Mouse (Mus musculus) embryonic facial prominence, embryonic 13.5 days (tissue): ENCODE measurements around the gene Surf2. TPM values are rescaled to one million over a fixed set of nuclear protein-coding genes. Genes with fewer than 3 reads are reported as not detected.

Source experiments
- ATAC-seq: fragments of 200-750 bp; cut with Nextera tagmentation; 2 replicates; pipeline ENCODE4 v1.8.0; 2017; ENCODE audit warnings: low read depth; ENCODE audit not compliant: insufficient number of reproducible peaks, insufficient read depth, low FRiP score, low TSS enrichment
- H3K27ac ChIP-seq: fragments of 300-500 bp; sonication (generic); 2 replicates; pipeline ENCODE4 v1.5.1; 2015; ENCODE audit warnings: moderate library complexity, mild to moderate bottlenecking, inconsistent platforms
- H3K27me3 ChIP-seq: fragments of 300-500 bp; sonication (generic); 2 replicates; pipeline ENCODE4 v1.6.1; 2015; ENCODE audit warnings: mild to moderate bottlenecking, inconsistent platforms
- H3K36me3 ChIP-seq: fragments of 300-500 bp; sonication (generic); 2 replicates; pipeline ENCODE4 v1.6.1; 2015; ENCODE audit warnings: mild to moderate bottlenecking, inconsistent platforms
- H3K4me1 ChIP-seq: fragments of 300-500 bp; sonication (generic); 2 replicates; pipeline ENCODE4 v1.6.1; 2015; ENCODE audit warnings: inconsistent platforms
- H3K4me2 ChIP-seq: fragments of 300-500 bp; sonication (generic); 2 replicates; pipeline ENCODE4 v1.6.1; 2015; ENCODE audit warnings: moderate library complexity, mild to moderate bottlenecking, inconsistent platforms
- H3K4me3 ChIP-seq: fragments of 300-500 bp; sonication (generic); 2 replicates; pipeline ENCODE4 v1.5.1; 2015; ENCODE audit warnings: mild to moderate bottlenecking, inconsistent platforms
- H3K9ac ChIP-seq: fragments of 300-500 bp; sonication (generic); 2 replicates; pipeline ENCODE4 v1.6.1; 2015; ENCODE audit warnings: mild to moderate bottlenecking, inconsistent platforms
- H3K9me3 ChIP-seq: fragments of 300-500 bp; sonication (generic); 2 replicates; pipeline ENCODE4 v1.6.1; 2016; ENCODE audit warnings: inconsistent platforms
- WGBS: fragments of 180-500 bp; shearing (Covaris S2); methylation state at CpG from one replicate; pipeline ENCODE4 v1.1.7; 2015; ENCODE audit warnings: mixed read lengths; 5-methylcytosine and 5-hydroxymethylcytosine counted together
- polyA plus RNA-seq: library from polyadenylated mRNA; unstranded; fragments of >200 nt; fragmentation: Nextera tagmentation; extraction: Ambion mirVana; gene quantifications from 2 replicates; pipeline ENCODE4 v1.2.1, GENCODE M21; 2015

The Surf2 gene
- polyA plus RNA-seq, 1 experiment from 2014 or later, result 49.0 TPM

DNA sequence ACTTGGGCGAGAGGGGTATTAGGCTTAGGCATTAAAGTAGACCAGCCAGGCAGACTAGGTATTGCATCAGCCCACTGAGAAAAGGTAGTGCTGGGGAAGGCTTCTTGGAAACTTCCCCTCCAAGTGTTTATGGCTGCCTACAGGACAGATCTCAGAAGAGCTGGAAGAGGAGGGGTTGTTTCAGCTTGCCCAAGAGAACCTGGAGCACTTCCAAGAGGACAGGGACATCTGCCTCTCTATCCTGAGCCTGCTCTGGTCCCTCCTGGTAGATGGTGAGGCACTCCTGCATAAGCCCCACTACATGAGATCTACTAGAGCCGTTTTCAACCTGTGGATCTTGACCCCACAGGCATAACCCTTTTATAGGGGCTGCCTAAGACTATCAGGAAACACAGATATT, 34.2 kb downstream of the Surf2 start:
- H3K36me3 ChIP-seq, result peaks cover 88% of the 10 kb centered on the region
- ATAC-seq, result no peak

DNA sequence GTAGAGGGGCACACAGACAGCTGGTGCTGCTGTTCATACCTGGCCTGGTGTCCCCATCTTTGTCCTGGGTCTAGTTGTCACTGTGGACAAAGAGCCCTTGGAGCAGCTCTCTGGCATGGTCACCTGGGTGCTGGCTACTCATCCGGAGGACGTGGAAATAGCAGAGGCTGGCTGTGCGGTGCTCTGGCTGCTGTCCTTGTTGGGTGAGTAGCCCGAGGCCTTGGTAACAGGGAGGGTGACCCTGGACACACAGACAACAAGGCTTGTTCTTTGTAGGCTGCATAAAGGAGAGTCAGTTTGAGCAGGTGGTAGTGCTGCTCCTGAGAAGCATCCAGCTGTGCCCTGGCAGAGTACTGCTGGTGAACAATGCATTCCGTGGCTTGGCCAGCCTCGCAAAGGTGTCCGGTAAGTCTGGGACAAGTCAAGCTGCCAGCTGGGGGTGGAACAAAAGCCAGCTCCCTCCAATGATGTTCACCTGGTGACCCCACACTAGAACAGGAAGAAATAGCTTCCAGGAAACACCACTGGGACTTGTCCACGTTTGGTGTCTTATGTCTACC, 35.3 kb downstream of the Surf2 start:
- no peak overlapping the region for H3K27ac ChIP-seq
- H3K27me3 ChIP-seq, result no peaks in the 10 kb centered on the region
- 86% methylated on average over 8 of the region's 8 CpGs for whole genome bisulfite sequencing
- peaks cover 97% of the 10 kb centered on the region for H3K36me3 ChIP-seq
- no peak overlapping the region for H3K4me3 ChIP-seq
- H3K9me3 ChIP-seq, result no peaks in the 10 kb centered on the region
- H3K9ac ChIP-seq, result no peak overlapping the region
- H3K4me1 ChIP-seq, result no peaks in the 10 kb centered on the region
- H3K4me2 ChIP-seq, result no peak overlapping the region
- ATAC-seq, result no peak

More for the DNA sequence above, 34.2 kb downstream of the Surf2 start:
- Histone ChIP-seq H3K4me2 (no peak overlapping the region), H3K9me3 (no peaks in the 10 kb centered on the region), H3K27me3 (no peaks in the 10 kb centered on the region), H3K9ac (no peak overlapping the region), H3K27ac (no peak overlapping the region), H3K4me3 (no peak overlapping the region), H3K4me1 (no peaks in the 10 kb centered on the region)
- WGBS, result 90% methylated on average over 2 of the region's 2 CpGs

DNA sequence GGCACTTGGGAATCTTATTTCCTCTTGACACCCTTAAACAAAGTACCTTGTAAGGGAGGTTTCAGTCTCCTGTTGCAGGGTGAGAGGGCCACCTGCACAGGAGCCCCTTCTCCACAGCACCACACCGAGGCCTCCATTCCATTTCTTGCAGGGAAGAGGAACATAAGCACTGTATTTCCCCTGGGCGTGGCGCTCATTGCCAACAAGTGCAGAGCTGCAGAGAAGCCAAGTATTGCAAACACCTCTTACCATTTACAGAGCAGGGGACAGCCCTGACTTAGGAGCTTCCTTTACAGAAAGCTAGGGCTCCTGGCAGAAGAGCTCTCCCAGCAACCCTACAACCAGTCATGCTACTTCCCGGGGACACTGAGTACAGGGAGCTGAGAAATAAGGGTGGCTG, 36.0 kb downstream of the Surf2 start:
- H3K9ac ChIP-seq, result no peak overlapping the region
- H3K27ac ChIP-seq, result no peak overlapping the region
- no peak for ATAC-seq
- H3K4me3 ChIP-seq, result no peak overlapping the region
- H3K9me3 ChIP-seq, result no peaks in the 10 kb centered on the region
- 88% methylated on average over 4 of the region's 4 CpGs for WGBS
- no peak overlapping the region for H3K4me2 ChIP-seq
- H3K4me1 ChIP-seq, result no peaks in the 10 kb centered on the region
- H3K27me3 ChIP-seq, result no peaks in the 10 kb centered on the region
- peaks cover 97% of the 10 kb centered on the region for H3K36me3 ChIP-seq

DNA sequence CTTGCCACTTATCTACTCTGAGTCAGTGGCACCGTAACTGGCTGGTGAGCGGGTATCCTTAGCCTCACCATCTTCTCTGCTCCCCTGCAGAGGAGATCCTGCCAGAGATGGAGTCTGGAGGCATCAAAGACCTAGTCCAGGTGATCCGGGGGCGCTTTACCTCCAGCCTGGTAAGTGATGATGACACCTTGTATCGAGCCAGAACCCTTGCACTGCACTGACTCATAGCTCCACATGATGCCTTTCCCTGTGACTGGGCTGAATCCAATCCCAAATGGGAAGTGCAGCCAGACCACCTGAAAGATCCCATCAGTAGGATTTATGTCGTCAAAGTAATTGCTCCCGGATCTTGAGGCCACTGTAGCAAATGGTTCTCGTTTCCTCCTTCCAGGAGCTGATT, 36.7 kb downstream of the Surf2 start:
- 82% methylated on average over 8 of the region's 8 CpGs for WGBS
- no peak overlapping the region for H3K27ac ChIP-seq
- H3K36me3 ChIP-seq, result peaks cover 97% of the 10 kb centered on the region

DNA sequence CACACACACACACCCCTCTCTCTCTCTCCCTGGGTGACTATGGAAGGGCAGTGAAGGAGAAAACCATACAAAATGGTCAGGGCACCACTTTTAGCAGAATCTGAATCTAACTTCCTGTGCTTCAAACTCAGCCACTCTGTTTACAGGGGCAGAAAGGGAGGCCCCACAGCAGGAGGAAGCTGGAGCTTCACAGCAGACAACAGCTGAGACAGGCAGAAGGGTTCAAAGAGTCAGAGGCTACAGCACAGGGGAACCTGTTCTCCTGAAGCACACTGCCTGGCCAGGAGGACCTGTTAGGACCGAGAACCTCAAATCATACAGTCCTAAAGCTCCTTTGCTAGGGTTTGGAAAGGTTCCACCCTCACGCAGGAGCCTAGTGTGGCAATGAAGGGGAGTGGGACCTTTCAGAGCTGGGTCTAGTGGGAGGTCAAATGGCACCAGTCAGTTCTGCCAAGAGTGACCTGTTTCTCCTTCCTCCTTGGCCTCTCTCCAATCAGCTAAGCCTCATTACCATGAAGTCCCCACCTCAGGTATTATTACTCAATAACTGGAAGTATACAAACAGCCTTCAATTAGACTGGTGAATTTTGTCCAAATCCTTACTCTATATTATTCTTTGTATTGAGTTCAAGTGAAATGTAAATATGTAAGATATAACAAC, 38.7 kb downstream of the Surf2 start:
- WGBS, result 90% methylated on average over 2 of the region's 2 CpGs
- Histone ChIP-seq H3K4me2 (no peak overlapping the region), H3K27ac (no peak overlapping the region), H3K4me1 (no peaks in the 10 kb centered on the region), H3K9ac (no peak overlapping the region), H3K9me3 (no peaks in the 10 kb centered on the region), H3K27me3 (no peaks in the 10 kb centered on the region), H3K4me3 (no peak overlapping the region), H3K36me3 (peaks cover 96% of the 10 kb centered on the region)
- ATAC-seq, result no peak

More for the DNA sequence above, 36.7 kb downstream of the Surf2 start:
- Histone ChIP-seq H3K9me3 (no peaks in the 10 kb centered on the region), H3K4me2 (no peak overlapping the region), H3K4me1 (no peaks in the 10 kb centered on the region), H3K9ac (no peak overlapping the region), H3K4me3 (no peak overlapping the region), H3K27me3 (no peaks in the 10 kb centered on the region)
- no peak for ATAC-seq

DNA sequence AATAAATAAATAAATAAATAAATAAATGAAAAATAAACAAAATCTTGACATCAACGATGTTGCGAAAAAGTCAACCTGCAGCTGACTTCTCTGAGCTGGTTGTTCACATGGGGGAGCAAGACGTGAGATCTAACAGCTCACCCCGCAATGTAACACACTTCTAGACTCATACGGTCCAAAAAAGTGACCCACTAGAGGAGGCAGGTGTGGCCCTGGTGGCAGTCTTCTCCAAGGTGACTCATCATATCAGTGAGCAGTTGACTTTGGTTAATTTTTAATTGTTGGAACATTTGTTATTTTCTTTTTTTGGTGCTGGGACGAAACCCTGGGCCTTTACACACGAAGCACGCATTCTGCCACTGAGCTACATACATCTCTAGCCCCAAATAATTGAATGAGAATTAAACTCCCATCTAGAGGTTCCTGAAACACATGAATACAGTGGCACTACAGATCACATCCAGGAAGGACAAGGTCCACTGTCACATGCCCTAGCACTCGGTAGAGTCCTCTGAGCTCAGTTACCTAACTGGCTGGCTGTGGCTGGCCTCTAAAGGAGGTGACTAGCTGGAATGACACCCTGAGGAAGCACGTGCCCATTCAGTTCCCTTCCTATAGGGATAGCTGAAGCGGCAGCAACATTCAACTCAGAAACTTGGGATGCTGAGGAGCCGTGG, 40.8 kb downstream of the Surf2 start:
- Histone ChIP-seq H3K9ac (no peak overlapping the region), H3K4me3 (no peak overlapping the region)

DNA sequence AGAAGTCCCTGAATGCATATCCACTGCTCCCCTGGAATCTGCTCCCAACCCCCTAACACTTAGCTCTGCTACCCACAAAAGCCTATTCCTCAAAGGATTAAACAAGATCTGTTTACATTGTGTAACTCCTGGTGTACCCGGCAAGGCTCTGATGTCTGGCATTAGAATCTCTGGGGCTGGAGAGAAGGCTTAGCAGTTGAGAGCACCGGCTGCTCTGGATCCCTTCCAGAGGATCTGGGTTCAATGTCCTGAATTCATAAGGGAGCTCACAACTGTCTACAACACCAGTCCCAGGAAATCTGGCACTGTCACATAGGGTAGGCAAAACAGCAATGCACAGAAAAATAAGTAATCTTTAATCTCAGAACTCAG, 41.3 kb downstream of the Surf2 start:
- no peak for ATAC-seq
- Histone ChIP-seq H3K9me3 (no peaks in the 10 kb centered on the region), H3K4me2 (no peak overlapping the region), H3K36me3 (peaks cover 91% of the 10 kb centered on the region), H3K27me3 (no peaks in the 10 kb centered on the region), H3K4me3 (no peak overlapping the region), H3K9ac (no peak overlapping the region), H3K4me1 (peaks cover 11% of the 10 kb centered on the region), H3K27ac (no peak overlapping the region)
- WGBS, result 81% methylated on average over 2 of the region's 2 CpGs

More for the DNA sequence above, 40.8 kb downstream of the Surf2 start:
- Histone ChIP-seq H3K36me3 (peaks cover 92% of the 10 kb centered on the region), H3K9me3 (no peaks in the 10 kb centered on the region), H3K4me1 (peaks cover 6% of the 10 kb centered on the region), H3K27me3 (no peaks in the 10 kb centered on the region), H3K4me2 (no peak overlapping the region), H3K27ac (no peak overlapping the region)
- ATAC-seq, result no peak
- 94% methylated on average over 12 of the region's 12 CpGs for WGBS

DNA sequence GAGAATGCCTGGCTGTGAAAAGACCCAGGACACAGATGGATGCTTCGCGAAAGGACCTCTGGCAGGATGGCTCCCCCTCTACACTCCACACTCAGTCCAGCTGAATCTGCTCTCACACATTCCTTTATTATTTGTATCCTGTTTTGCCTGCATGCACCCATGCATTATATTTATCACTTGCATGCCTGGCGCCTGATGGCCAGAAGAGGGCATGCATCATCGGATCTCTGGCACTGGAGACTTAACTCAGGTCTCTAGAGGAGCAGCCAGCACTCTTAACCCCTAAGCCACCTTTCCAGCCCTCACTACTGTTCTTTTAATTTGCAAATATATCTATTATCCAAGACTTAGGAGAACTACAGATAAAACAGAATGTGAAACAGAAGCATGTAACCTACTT, 44.6 kb downstream of the Surf2 start:
- Histone ChIP-seq H3K4me3 (no peak overlapping the region), H3K4me1 (peaks cover 25% of the 10 kb centered on the region), H3K9ac (no peak overlapping the region), H3K9me3 (no peaks in the 10 kb centered on the region), H3K27me3 (no peaks in the 10 kb centered on the region), H3K4me2 (no peak overlapping the region), H3K27ac (no peak overlapping the region), H3K36me3 (peaks cover 58% of the 10 kb centered on the region)
- no peak for ATAC-seq
- WGBS, result 71% methylated on average over 4 of the region's 4 CpGs

DNA sequence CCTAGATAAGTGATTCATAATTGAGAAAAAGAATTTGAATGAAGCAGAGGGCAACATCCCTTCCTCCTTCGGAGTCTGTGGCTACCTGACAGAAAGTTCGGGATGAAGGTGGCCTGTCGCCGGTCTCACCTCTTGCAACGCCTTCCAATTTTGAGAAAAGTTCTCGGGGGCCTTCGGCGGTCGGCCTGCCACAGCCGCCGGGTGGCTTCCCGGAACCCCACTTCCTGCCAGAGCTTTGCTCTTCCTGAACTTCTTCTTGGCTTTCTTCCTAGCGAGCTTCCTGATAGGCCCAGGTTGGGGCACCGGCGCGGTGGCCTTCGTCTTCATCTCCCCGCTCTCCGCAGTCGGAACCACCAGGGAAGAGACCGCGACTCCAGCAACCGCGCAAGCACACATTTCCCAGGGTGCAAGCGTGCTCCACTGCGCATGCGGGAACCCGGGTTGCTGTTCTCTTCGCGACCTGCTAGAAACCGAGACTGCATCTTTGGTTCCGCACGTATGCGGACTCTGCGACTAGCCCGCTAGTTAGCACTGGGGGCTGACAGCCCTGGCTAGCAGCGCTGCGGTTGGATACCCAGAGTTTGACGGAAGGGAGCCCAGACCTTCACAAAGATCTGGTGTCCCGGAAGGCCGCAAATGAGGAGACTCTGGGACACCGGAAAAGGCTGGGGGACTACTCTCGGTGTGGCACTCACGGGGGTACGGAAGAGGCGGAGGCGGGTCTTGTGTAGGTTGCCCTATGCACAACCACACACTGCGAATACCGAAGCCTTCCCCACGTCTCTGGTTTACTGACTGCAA, 48.0 kb downstream of the Surf2 start, which contains the start of gene Rexo4:
TSS of gene Rexo4 (minus strand) at position 464 of the 801 bp plus-strand sequence.
- peak; percentile 92 for ATAC-seq

DNA sequence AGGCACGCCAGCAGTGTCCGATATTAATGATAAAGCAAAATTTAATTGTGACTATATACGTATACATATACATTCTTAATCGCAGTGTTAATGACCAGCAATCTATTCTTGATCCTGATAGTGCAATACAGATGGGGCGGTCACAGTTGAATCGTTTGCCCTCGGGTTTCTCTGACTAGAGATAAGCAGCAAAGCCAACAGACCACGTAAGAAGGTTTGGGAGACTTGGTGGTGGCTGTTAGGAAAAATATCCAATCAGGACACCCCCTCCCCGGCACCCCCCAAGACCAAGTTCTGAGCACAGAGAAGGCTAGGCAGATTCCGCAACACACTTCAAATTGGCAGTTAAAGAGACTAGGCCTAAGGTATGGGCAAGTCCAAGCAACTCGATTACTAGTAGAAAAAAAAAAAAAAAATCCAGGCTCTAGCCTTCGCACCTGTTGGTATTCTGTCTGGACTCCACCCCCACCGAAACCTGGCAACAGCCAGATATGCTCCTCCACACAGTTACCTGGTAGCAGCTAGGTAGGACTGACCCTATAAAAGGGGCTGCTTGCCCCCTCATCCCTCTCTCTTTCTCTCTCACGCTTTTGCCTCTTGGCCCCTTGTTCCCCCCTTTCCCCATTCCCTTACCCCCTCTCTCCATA, 48.7 kb downstream of the Surf2 start:
- H3K36me3 ChIP-seq, result peaks cover 22% of the 10 kb centered on the region
- H3K9me3 ChIP-seq, result no peaks in the 10 kb centered on the region
- 14% methylated on average over 14 of the region's 14 CpGs for WGBS
- H3K27me3 ChIP-seq, result no peaks in the 10 kb centered on the region
- no peak for ATAC-seq
- peak overlapping the region; percentile 94 for H3K9ac ChIP-seq
- peak overlapping the region; percentile 99 for H3K27ac ChIP-seq
- H3K4me3 ChIP-seq, result peak overlapping the region; percentile 83
- H3K4me1 ChIP-seq, result peaks cover 25% of the 10 kb centered on the region
- H3K4me2 ChIP-seq, result peak overlapping the region; percentile 81

More for the DNA sequence above, 48.0 kb downstream of the Surf2 start, which contains the start of gene Rexo4:
- WGBS, result under 1% methylated on average over 50 of the region's 50 CpGs
- peaks cover 25% of the 10 kb centered on the region for H3K4me1 ChIP-seq
- no peaks in the 10 kb centered on the region for H3K27me3 ChIP-seq
- H3K4me2 ChIP-seq, result peak within 1 kb of the TSS; percentile 81
- peaks cover 26% of the 10 kb centered on the region for H3K36me3 ChIP-seq
- no peaks in the 10 kb centered on the region for H3K9me3 ChIP-seq
- peak within 1 kb of the TSS; percentile 99 for H3K27ac ChIP-seq
- H3K4me3 ChIP-seq, result peak within 1 kb of the TSS; percentile 83
- peak within 1 kb of the TSS; percentile 94 for H3K9ac ChIP-seq

DNA sequence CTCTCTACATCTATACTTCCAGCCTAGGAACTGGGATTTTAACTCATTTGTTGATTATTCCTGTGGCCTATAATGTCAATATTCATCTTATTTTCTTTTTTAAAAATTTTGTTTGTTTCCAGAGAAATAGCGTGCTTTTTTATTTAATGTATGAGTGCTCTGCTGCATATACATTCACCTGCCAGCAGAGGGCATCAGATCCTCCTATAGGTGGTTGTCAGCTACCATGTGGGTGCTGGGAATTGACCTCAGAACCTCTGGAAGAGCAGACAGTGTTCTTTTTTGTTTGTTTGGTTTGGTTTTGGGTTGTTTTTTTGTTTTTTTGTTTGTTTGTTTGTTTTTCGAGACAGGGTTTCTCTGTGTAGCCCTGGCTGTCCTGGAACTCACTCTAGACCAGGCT, 51.1 kb downstream of the Surf2 start:
- H3K4me1 ChIP-seq, result peaks cover 15% of the 10 kb centered on the region
- no peaks in the 10 kb centered on the region for H3K27me3 ChIP-seq
- H3K9ac ChIP-seq, result no peak overlapping the region
- no peak overlapping the region for H3K4me2 ChIP-seq
- H3K9me3 ChIP-seq, result no peaks in the 10 kb centered on the region
- H3K36me3 ChIP-seq, result peaks cover under 1% of the 10 kb centered on the region
- no peak overlapping the region for H3K27ac ChIP-seq
- ATAC-seq, result no peak
- WGBS, result 76% methylated on average over 2 of the region's 2 CpGs
- no peak overlapping the region for H3K4me3 ChIP-seq
